Mouse (Mus musculus) liver, embryonic 14.5 days (tissue): ENCODE results near the gene Adm. TPM values are rescaled to one million over a fixed set of nuclear protein-coding genes. Genes with fewer than 3 reads are reported as not detected.

Experiments used
- ATAC-seq: fragments of 200-750 bp; cut with Nextera tagmentation; 2 replicates; pipeline ENCODE4 v1.8.0; 2017; ENCODE audit warnings: moderate number of reproducible peaks, mild to moderate bottlenecking, moderate library complexity; ENCODE audit not compliant: insufficient read depth
- DNase-seq, 3 experiments: peaks; one replicate each; pipeline ENCODE4 v3.0.0-alpha.2; 2012 to 2013; ENCODE audit warnings: low read depth in 3 of 3, low spot score in 3 of 3
- H3K27ac ChIP-seq: fragments of 300-500 bp; sonication (generic); 2 replicates; pipeline ENCODE4 v1.5.1; 2014; ENCODE audit warnings: moderate library complexity, mild to moderate bottlenecking, control low read depth, inconsistent platforms
- H3K27me3 ChIP-seq: fragments of 300-500 bp; sonication (generic); 2 replicates; pipeline ENCODE4 v1.6.1; 2014; ENCODE audit warnings: mild to moderate bottlenecking, low read length, moderate library complexity; ENCODE audit not compliant: control insufficient read depth, insufficient read depth
- H3K36me3 ChIP-seq: fragments of 300-500 bp; sonication (generic); replicated peaks from 2 replicates; pipeline ENCODE4 v1.6.1; 2014; ENCODE audit warnings: low read depth; ENCODE audit not compliant: control insufficient read depth, insufficient read depth
- H3K4me1 ChIP-seq, 2 experiments: fragments of 200-500 bp in 1 of 2; fragments of 300-500 bp in 1 of 2; sonication (generic) in 1 of 2; replicated peaks; 2 replicates each; pipeline ENCODE4 v1.6.1; 2012 to 2014; ENCODE audit warnings: antibody characterized with exemption in 1 of 2, inconsistent platforms in 1 of 2, low read length in 1 of 2; ENCODE audit not compliant: control insufficient read depth in 2 of 2, insufficient read depth in 2 of 2
- H3K4me2 ChIP-seq: fragments of 300-500 bp; sonication (generic); 2 replicates; pipeline ENCODE4 v1.6.1; 2014; ENCODE audit warnings: low read depth, mild to moderate bottlenecking, control low read depth, moderate library complexity
- H3K4me3 ChIP-seq, 2 experiments: fragments of 200-500 bp in 1 of 2; fragments of 300-500 bp in 1 of 2; sonication (generic) in 1 of 2; 2 replicates each; pipeline ENCODE4 v1.5.1; 2012 to 2014; ENCODE audit warnings: low read depth in 2 of 2, low read length in 2 of 2, mild to moderate bottlenecking in 2 of 2, control low read depth in 1 of 2, inconsistent platforms in 1 of 2, moderate library complexity in 1 of 2; ENCODE audit not compliant: insufficient read depth in 1 of 2
- H3K9ac ChIP-seq: fragments of 300-500 bp; sonication (generic); replicated peaks from 2 replicates; pipeline ENCODE4 v1.6.1; 2014; ENCODE audit warnings: mild to moderate bottlenecking, control low read depth, moderate library complexity
- H3K9me3 ChIP-seq: fragments of 300-500 bp; sonication (generic); 2 replicates; pipeline ENCODE4 v1.6.1; 2016; ENCODE audit warnings: low read length, mixed read lengths; ENCODE audit not compliant: control insufficient read depth
- CTCF ChIP-seq: IDR thresholded peaks from 2 replicates; pipeline ENCODE4 v1.5.1; 2016; ENCODE audit warnings: antibody characterized with exemption, low read depth, control low read depth
- EP300 ChIP-seq: IDR thresholded peaks from 2 replicates; pipeline ENCODE4 v1.6.1; 2016; ENCODE audit warnings: antibody characterized with exemption, low read depth
- WGBS: fragments of 180-500 bp; shearing (Covaris S2); extraction: QIAGEN DNeasy Blood & Tissue Kit; methylation state at CpG from one replicate; pipeline ENCODE4 v1.1.7; 2014; ENCODE audit not compliant: insufficient replicate concordance; 5-methylcytosine and 5-hydroxymethylcytosine counted together
- polyA plus RNA-seq, 2 experiments: library from polyadenylated mRNA; depleted of rRNA in 1 of 2; stranded (reverse) in 1 of 2; unstranded in 1 of 2; fragments of >200 nt; fragmentation: Nextera tagmentation in 1 of 2; extraction: Ambion mirVana in 1 of 2; gene quantifications; 2 replicates each; pipeline versions ENCODE4 v1.2.1 to v1.2.3; 2012 to 2014

Gene Adm
- polyA plus RNA-seq, 2 experiments = 1.4 to 1.5 TPM

- peaks cover 66% of the 10 kb centered on the region for H3K27me3 ChIP-seq
- DNase-seq (no peak), ATAC-seq (no peak)
- H3K4me2 ChIP-seq = peak overlapping the region; percentile 42
- no peaks in the 10 kb centered on the region for H3K4me1 ChIP-seq
- no peak overlapping the region for H3K27ac ChIP-seq
- no peaks in the 10 kb centered on the region for H3K9me3 ChIP-seq
- TF ChIP-seq EP300 = no peak
- TF ChIP-seq CTCF = no peak
- no peaks in the 10 kb centered on the region for H3K36me3 ChIP-seq
- no peak overlapping the region for H3K4me3 ChIP-seq
- WGBS = 32% methylated on average over 10 of the region's 10 CpGs
- H3K9ac ChIP-seq = no peak overlapping the region
These were observed 2.0 kb upstream of the Adm start for GRCm38 (mm10) chr7:110625489-110625888.

GRCm38 (mm10) chr7:110626186-110627098 lies 1.0 kb upstream of the Adm start:
- DNase-seq (no peak), ATAC-seq (no peak)
- H3K4me3 ChIP-seq = 0 out of 4 replicates have a peak overlapping the region, but pooled peaks of 1 of the 2 experiments have one; percentile 4
- H3K27ac ChIP-seq = no peak overlapping the region
- 6% methylated on average over 28 of the region's 28 CpGs for WGBS
- no peaks in the 10 kb centered on the region for H3K36me3 ChIP-seq
- H3K4me1 ChIP-seq = no peaks in the 10 kb centered on the region
- peaks cover 70% of the 10 kb centered on the region for H3K27me3 ChIP-seq
- TF ChIP-seq EP300 = no peak
- no peak for TF ChIP-seq CTCF
- H3K4me2 ChIP-seq = peak overlapping the region; percentile 42
- no peak overlapping the region for H3K9ac ChIP-seq
- no peaks in the 10 kb centered on the region for H3K9me3 ChIP-seq

GRCm38 (mm10) chr7:110627099-110627482 lies 370 bp upstream of the Adm start:
- Histone ChIP-seq H3K4me2 (peak overlapping the region; percentile 42), H3K4me1 (no peaks in the 10 kb centered on the region), H3K27ac (no peak overlapping the region), H3K27me3 (peaks cover 71% of the 10 kb centered on the region), H3K4me3 (no peak overlapping the region), H3K9me3 (no peaks in the 10 kb centered on the region), H3K9ac (no peak overlapping the region), H3K36me3 (no peaks in the 10 kb centered on the region)
- TF ChIP-seq EP300 (no peak), CTCF (peak; percentile 25; the same call in 1 of the 2 replicates)
- no peak for ATAC-seq
- WGBS = 5% methylated on average over 12 of the region's 12 CpGs
- DNase-seq = no peak

- DNase-seq (no peak), ATAC-seq (no peak)
- Histone ChIP-seq H3K9me3 (no peaks in the 10 kb centered on the region), H3K4me2 (peak overlapping the region; percentile 42), H3K9ac (no peak overlapping the region), H3K27me3 (peaks cover 69% of the 10 kb centered on the region), H3K4me3 (peak overlapping the region; percentile 35 to 45), H3K36me3 (no peaks in the 10 kb centered on the region), H3K4me1 (no peaks in the 10 kb centered on the region), H3K27ac (no peak overlapping the region)
- no peak for TF ChIP-seq CTCF
- TF ChIP-seq EP300 = no peak
- 4% methylated on average over 11 of the region's 11 CpGs for WGBS
These were observed 776 bp downstream of the Adm start for GRCm38 (mm10) chr7:110628273-110628600.

GRCm38 (mm10) chr7:110628611-110629354 lies 1.3 kb downstream of the Adm start:
- no peaks in the 10 kb centered on the region for H3K36me3 ChIP-seq
- DNase-seq (no peak), ATAC-seq (no peak)
- peaks cover 69% of the 10 kb centered on the region for H3K27me3 ChIP-seq
- TF ChIP-seq CTCF (0 out of 2 replicates have a peak, but pooled peaks have one; percentile 17), EP300 (no peak)
- no peaks in the 10 kb centered on the region for H3K9me3 ChIP-seq
- no peak overlapping the region for H3K27ac ChIP-seq
- no peaks in the 10 kb centered on the region for H3K4me1 ChIP-seq
- WGBS = 1% methylated on average over 33 of the region's 33 CpGs
- peak overlapping the region; percentile 42 for H3K4me2 ChIP-seq
- H3K9ac ChIP-seq = no peak overlapping the region
- H3K4me3 ChIP-seq = peak overlapping the region; percentile 35 to 45
